Mouse (Mus musculus) MEL (cell line): ENCODE results near the gene Nap1l5.

Experiments used
- CTCF ChIP-seq, 3 experiments: IDR thresholded peaks in 2 of 3; conservative IDR thresholded peaks in 1 of 3; 2 replicates each; pipeline ENCODE4 v1.5.1; 2011 to 2012; ENCODE audit warnings: low read length in 3 of 3, low read depth in 2 of 3, mild to moderate bottlenecking in 2 of 3, improper control_type of control experiment in 1 of 3, inconsistent platforms in 1 of 3, mixed read lengths in 1 of 3, moderate library complexity in 1 of 3; ENCODE audit not compliant: control insufficient read depth in 1 of 3, insufficient read depth in 1 of 3, poor library complexity in 1 of 3, severe bottlenecking in 1 of 3
- ELF1 ChIP-seq: IDR thresholded peaks from 2 replicates; pipeline ENCODE4 v1.6.1; 2014; ENCODE audit warnings: low read depth, mild to moderate bottlenecking, inconsistent platforms, low read length, improper control_type of control experiment, moderate library complexity
- EP300 ChIP-seq, 2 experiments: IDR thresholded peaks; 2 replicates each; pipeline ENCODE4 v1.6.1; 2011; ENCODE audit warnings: improper control_type of control experiment in 2 of 2, low read length in 2 of 2, low read depth in 1 of 2, mild to moderate bottlenecking in 1 of 2
- ETS1 ChIP-seq: IDR thresholded peaks from 2 replicates; pipeline ENCODE4 v1.6.1; 2012; ENCODE audit warnings: low read depth, mild to moderate bottlenecking, inconsistent platforms, low read length, improper control_type of control experiment, moderate library complexity
- GATA1 ChIP-seq: IDR thresholded peaks from 2 replicates; pipeline ENCODE4 v1.6.1; 2011; ENCODE audit warnings: low read depth, low read length, improper control_type of control experiment
- KAT2A ChIP-seq: conservative IDR thresholded peaks from 2 replicates; pipeline ENCODE4 v1.6.1; 2012; ENCODE audit warnings: low read depth, low read length, improper control_type of control experiment, inconsistent platforms
- POLR2A ChIP-seq, 2 experiments: IDR thresholded peaks; 2 replicates each; pipeline ENCODE4 v1.6.1; 2011 to 2012; ENCODE audit warnings: low read length in 2 of 2, mild to moderate bottlenecking in 2 of 2, control low read depth in 1 of 2, improper control_type of control experiment in 1 of 2, low read depth in 1 of 2, moderate library complexity in 1 of 2; ENCODE audit not compliant: control insufficient read depth in 1 of 2, insufficient read depth in 1 of 2, poor library complexity in 1 of 2
- USF1 ChIP-seq: IDR thresholded peaks from 2 replicates; pipeline ENCODE4 v1.6.1; 2014; ENCODE audit warnings: low read depth, mild to moderate bottlenecking, inconsistent platforms, low read length, improper control_type of control experiment, moderate library complexity
- USF2 ChIP-seq, 2 experiments: IDR thresholded peaks; 2 replicates each; pipeline ENCODE4 v1.6.1; 2011 to 2012; ENCODE audit warnings: improper control_type of control experiment in 2 of 2, low read length in 2 of 2, borderline replicate concordance in 1 of 2, inconsistent platforms in 1 of 2, low read depth in 1 of 2, mild to moderate bottlenecking in 1 of 2; ENCODE audit not compliant: insufficient read depth in 1 of 2
- ZC3H11A ChIP-seq: IDR thresholded peaks from 2 replicates; pipeline ENCODE4 v1.6.1; 2012; ENCODE audit warnings: low read depth, mild to moderate bottlenecking, inconsistent platforms, low read length, improper control_type of control experiment

- TF ChIP-seq POLR2A (IDR thresholded peaks at IDR 0.05; ENCODE audit: control insufficient read depth in 1 of 2, insufficient read depth in 1 of 2, low read depth in 1 of 2, low read length in 2 of 2, poor library complexity in 1 of 2) (no peak), USF2 (IDR thresholded peaks at IDR 0.05; ENCODE audit: borderline replicate concordance in 1 of 2, insufficient read depth in 1 of 2, low read depth in 1 of 2, low read length in 2 of 2) (no peak), GATA1 (no peak), ELF1 (no peak), CTCF (IDR thresholded peaks at IDR 0.05 in 2 of 3, conservative IDR thresholded peaks at IDR 0.05 in 1 of 3; ENCODE audit: control insufficient read depth in 1 of 3, insufficient read depth in 1 of 3, low read depth in 2 of 3, low read length in 3 of 3, poor library complexity in 1 of 3, severe bottlenecking in 1 of 3) (no peak), ETS1 (no peak), ZC3H11A (no peak), USF1 (no peak), EP300 (IDR thresholded peaks at IDR 0.05; ENCODE audit: low read depth in 1 of 2, low read length in 2 of 2) (no peak), KAT2A (no peak)
Measured at GRCm38 (mm10) chr6:58900536-58900935, 6.3 kb downstream of the Nap1l5 start.
